In genomic region chr5:122050832-122051105, GRCm38 (mm10) we compare ENCODE assay signal across 8 mouse cellular contexts. TPM values are rescaled to one million over a fixed set of nuclear protein-coding genes. Genes with fewer than 3 reads are reported as not detected.
DNase-seq lines count a peak whose midpoint lies in the region; ATAC-seq and TF ChIP-seq lines count a peak whose summit lies in the region.

No protein-coding gene starts in this region.

- H3K9me3 ChIP-seq in limb, embryonic 15.5 days, result no peaks in the 10 kb centered on the region

- H3K27ac ChIP-seq in thymus, adult 2 months (ENCODE audit: control insufficient read depth, insufficient read depth, low read length), result no peak overlapping the region
- H3K27ac ChIP-seq in limb, embryonic 15.5 days, result no peak overlapping the region

- TF ChIP-seq POLR2A in thymus, adult 2 months (IDR thresholded peaks at IDR 0.05; ENCODE audit: control insufficient read depth, extremely low read depth, insufficient read depth, low read length, poor library complexity), result no peak

- H3K4me2 ChIP-seq in limb, embryonic 15.5 days, result peak overlapping the region; percentile 84

- H3K36me3 ChIP-seq in thymus, adult 2 months (ENCODE audit: control insufficient read depth, insufficient read depth, low read length), result no peaks in the 10 kb centered on the region
- no peaks in the 10 kb centered on the region for H3K36me3 ChIP-seq in limb, embryonic 15.5 days

- peak; percentile 42 for DNase-seq in cerebellum, adult 9-10 months
- DNase-seq in cerebellum, postnatal 36 days, result no peak
- DNase-seq in thymus, adult 2 months, result no peak
- DNase-seq in thymus, postnatal 25 days, result no peak
- DNase-seq in right cerebral cortex, postnatal 4 days, result no peak
- no peak for DNase-seq in right cerebral cortex, postnatal 10 days (ENCODE audit: low spot score in 2 of 2)

- no peak for ATAC-seq in limb, embryonic 15.5 days (ENCODE audit: insufficient number of reproducible peaks, low FRiP score, low TSS enrichment, low read depth)
- ATAC-seq in monocyte, adult 5-6 weeks (replicated peaks; ENCODE audit: insufficient number of reproducible peaks, low FRiP score, low TSS enrichment, poor library complexity, severe bottlenecking), result no peak

- peak overlapping the region; percentile 9; the same call in 1 of the 2 replicates for H3K4me3 ChIP-seq in thymus, adult 2 months (ENCODE audit: control insufficient read depth, insufficient read depth, low read length)
- H3K4me3 ChIP-seq in limb, embryonic 15.5 days, result peak overlapping the region; percentile 78

- H3K4me1 ChIP-seq in thymus, adult 2 months (replicated peaks; ENCODE audit: control insufficient read depth, insufficient read depth, low read length), result peaks cover 10% of the 10 kb centered on the region
- peaks cover 31% of the 10 kb centered on the region for H3K4me1 ChIP-seq in limb, embryonic 15.5 days

- WGBS in thymus, adult 2 months, result 5% methylated on average over 8 of the region's 8 CpGs
- WGBS in limb, embryonic 15.5 days, result 4% methylated on average over 8 of the region's 8 CpGs

- H3K9ac ChIP-seq in limb, embryonic 15.5 days, result no peak overlapping the region

- TF ChIP-seq CTCF in thymus, adult 2 months (IDR thresholded peaks at IDR 0.05; ENCODE audit: borderline replicate concordance, control insufficient read depth, extremely low read depth, insufficient read depth, low read length, poor library complexity), result no peak

- peaks cover 13% of the 10 kb centered on the region for H3K27me3 ChIP-seq in thymus, adult 2 months (ENCODE audit: control insufficient read depth, insufficient read depth, low read length)
- peaks cover 84% of the 10 kb centered on the region for H3K27me3 ChIP-seq in limb, embryonic 15.5 days

RNA-seq across cellular contexts. Expression of gene Cux2, which starts 0.9 kb away (rescaled TPM):
- polyA plus RNA-seq in thymus, adult 2 months (2012; rRNA removed), result 0.18 and 0.75 TPM in 2 replicates
- 2.0 and 2.5 TPM in 2 replicates for polyA plus RNA-seq in limb, embryonic 15.5 days (2015; fragmentation: Nextera tagmentation; extraction: Ambion mirVana)
- total RNA-seq in monocyte, adult 5-6 weeks (2017), result not detected in 3 replicates

RNA-seq across cellular contexts. Expression of gene Myl2, which starts 50.0 kb away (rescaled TPM):
- 0.79 and 169 TPM in 2 replicates for polyA plus RNA-seq in thymus, adult 2 months (2012; rRNA removed)
- 6.5 and 27.8 TPM in 2 replicates for polyA plus RNA-seq in limb, embryonic 15.5 days (2015; fragmentation: Nextera tagmentation; extraction: Ambion mirVana)
- total RNA-seq in monocyte, adult 5-6 weeks (2017), result not detected in 3 replicates
